Mouse (Mus musculus): ENCODE data around the gene Pkig.

Pkig gene

DNA sequence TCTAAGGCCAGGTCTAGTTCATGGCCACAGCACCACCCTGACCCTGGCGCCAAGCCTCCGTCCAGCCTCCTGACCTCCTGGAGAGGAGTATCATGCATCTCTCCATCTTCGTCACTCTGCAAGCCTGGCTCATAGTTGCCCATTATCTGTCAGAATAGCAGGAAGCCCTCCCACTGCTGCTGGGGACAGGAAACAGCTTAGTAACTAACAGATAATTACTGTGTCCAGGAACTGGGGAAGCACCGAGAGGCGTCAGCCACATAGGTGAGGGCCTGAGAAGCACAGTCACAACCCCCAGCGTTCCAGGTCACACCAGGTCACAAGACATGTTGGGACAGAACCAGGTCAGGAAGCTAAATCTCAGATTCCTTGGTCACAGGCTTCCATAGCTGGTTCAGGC, 85.2 kb downstream of the Pkig start:
- intact Hi-C loops (cut with DNase I), result no loop called here

- intact Hi-C loops (cut with DNase I), result no loop called here
Observed at GRCm38 (mm10) chr2:163744801-163745570, 86.8 kb downstream of the Pkig start.

- intact Hi-C loops (cut with DNase I), result no loop called here
Observed at GRCm38 (mm10) chr2:163749647-163750611, 91.7 kb downstream of the Pkig start, which contains the start of gene Ada. Ada (minus strand) TSS chr2:163750239.

DNA sequence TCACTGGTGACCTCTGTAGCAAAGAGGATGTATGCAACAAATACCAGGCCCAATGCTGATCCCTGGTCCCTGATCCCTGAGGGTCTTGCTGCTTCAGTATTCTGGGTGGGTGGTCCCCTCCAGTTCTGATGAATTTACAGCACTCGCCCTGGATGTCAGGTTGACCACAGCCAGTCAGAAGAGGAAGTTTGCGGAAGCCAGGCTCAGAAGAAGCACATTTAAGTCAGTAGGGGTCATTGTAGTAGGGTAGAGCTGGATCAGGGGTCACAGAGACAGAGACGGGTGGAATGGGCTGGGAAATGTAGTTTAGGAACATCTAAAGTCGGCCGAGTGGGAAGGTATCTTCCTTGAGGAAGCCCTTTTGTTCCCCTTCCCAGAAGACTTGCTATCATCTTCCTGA, 96.0 kb downstream of the Pkig start:
- intact Hi-C loops (cut with DNase I), result no loop called here

DNA sequence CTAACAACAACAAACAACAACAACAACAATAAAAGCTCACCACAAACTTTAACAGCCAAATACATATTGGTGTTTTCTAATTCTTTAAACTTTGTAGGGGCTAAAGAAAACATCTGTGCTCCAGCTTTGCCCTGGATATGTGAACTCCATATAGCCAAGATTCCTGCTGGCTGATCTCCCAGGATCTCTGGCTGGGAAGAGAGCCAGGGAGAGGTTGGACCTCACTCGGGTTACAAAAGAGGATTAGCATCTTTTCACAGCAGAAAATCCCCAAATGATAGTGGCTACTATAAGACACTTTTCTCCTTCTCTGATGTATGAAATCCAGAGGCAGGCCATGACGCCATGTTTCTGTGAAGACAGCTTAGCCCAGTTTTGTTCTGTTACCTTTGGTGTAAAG, 98.5 kb downstream of the Pkig start:
- intact Hi-C loops (cut with DNase I), result no loop called here

- intact Hi-C loops (cut with DNase I), result no loop called here
Observed at GRCm38 (mm10) chr2:163758146-163758545, 100.0 kb downstream of the Pkig start.

DNA sequence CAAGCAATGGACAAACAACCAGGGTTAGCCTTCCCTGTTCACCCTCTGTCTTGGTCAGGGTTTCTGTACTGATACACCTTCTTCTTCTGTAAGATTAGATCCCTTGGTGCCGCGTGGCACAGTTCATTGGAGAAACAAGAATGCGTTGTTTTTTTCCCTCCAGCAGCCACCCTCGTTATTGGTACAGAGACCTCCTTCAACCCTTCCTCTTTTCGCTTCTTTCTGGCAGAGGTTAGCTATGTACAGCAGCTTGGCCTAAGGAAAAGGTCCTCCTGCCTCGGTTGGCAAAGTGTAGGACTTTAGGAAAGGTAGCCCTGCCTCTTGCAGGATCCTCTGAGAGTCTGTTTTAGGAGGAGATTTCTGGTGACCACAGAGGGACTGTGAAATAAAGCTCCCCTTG, 102.4 kb downstream of the Pkig start:
- intact Hi-C loops (cut with DNase I), result no loop called here

DNA sequence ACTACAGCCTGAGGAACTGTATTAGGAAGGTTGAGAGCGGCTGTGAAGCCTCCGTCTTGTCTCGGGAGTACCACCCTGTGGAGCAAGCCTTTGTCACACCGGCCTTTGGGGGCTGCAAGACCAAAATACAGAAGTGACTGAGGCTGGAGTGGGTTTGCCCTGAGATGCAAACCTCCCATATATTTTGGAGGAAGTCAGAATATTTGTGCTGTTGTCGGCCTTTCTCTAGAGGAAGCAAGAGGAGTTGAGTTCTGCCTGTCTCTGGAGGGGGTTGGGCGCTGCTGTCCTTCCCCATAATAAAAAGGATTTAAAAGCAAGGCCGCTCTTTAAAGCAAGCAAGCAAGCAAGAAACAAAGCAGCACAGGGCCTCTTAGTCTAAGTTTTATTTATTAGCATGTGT, 103.2 kb downstream of the Pkig start:
- intact Hi-C loops (cut with DNase I), result no loop called here

DNA sequence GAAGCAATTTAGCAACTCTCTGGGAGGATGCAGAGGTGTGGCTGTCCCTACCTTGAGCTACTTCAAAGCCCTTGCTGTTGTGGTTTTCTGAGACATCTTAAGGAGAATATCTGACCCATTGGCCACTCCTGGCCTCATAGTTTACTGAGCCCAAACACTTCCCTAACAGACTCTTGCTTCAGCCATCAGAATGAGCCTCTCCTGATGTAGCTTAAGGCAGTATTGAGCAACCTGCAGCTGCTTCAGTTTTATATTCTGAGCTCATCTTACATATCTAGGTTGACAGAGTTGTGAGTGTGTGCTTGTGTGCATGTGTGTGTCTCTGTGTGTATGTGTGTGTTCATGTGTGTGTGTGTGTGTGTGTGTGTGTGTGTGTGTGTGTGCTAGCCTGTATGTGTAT, 108.1 kb downstream of the Pkig start:
- intact Hi-C loops (cut with DNase I), result no loop called here

DNA sequence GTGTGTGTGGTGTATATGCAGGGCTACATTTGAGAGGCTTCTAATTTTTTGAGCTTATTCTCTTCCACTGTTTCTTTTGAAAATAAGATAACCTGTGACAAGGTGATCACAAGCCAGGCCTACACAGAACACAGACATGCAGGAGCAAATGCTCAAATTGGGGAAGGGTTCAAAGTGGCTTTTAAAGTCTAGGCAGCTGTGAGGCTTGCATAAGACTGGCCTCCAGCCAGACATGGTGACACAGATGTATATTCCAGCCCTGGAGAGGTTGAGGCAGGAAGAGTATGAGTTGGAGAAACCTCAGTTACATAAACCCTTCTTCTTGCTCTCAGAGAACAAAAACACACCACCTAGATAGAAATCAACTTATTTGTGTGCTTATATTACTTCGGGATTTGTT, 108.7 kb downstream of the Pkig start:
- intact Hi-C loops (cut with DNase I), result no loop called here

- intact Hi-C loops (cut with DNase I), result no loop called here
Observed at GRCm38 (mm10) chr2:163770731-163771130, 112.5 kb downstream of the Pkig start.
